Comparison of ENCODE assay signal across 17 mouse cellular contexts in the genomic region with DNA sequence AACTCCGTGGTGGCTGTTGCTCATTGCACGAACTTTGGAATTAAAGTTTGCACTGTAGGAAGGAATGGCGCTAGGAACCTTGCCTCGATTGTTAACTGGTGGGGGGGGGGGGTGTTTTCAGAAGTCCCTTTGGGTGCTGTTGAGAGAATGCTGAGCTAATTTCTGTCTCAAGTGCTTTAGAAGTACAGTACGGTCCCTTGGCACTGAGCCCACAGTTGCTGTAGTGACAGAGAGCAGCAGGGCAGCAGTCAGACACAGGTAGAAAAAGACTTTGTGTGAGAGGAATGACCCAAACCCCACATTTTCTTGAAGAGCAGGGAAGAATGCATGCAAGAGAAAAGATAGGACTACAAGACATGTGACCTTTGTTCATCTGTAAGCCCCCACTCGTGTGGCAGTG. TPM values are rescaled to one million over a fixed set of nuclear protein-coding genes. Genes with fewer than 3 reads are reported as not detected.
DNase-seq lines count a peak whose midpoint lies in the region; ATAC-seq and TF ChIP-seq lines count a peak whose summit lies in the region.
"Had no signal": no experiment of that assay in that cellular context is flagged by ENCODE, and none has a peak within 500 bp of the region (broad histone marks: within the 10 kb centered on the region; RNA-seq: fewer than 3 reads in every experiment).

No protein-coding gene starts in this region.

- H3K27me3 ChIP-seq in hindbrain, postnatal 0 days (ENCODE audit: insufficient read depth, low read length): no peaks in the 10 kb centered on the region
- no peaks in the 10 kb centered on the region for H3K27me3 ChIP-seq in hindbrain, embryonic 12.5 days
- H3K27me3 ChIP-seq in heart, embryonic 11.5 days (ENCODE audit: control insufficient read depth, insufficient read depth, low read length): no peaks in the 10 kb centered on the region
- no peaks in the 10 kb centered on the region for H3K27me3 ChIP-seq in heart, embryonic 15.5 days
- H3K27me3 ChIP-seq: hindbrain, embryonic 15.5 days; liver, embryonic 13.5 days; neural tube, embryonic 15.5 days had no signal

- TF ChIP-seq CTCF in hindbrain, postnatal 0 days (IDR thresholded peaks at IDR 0.05; ENCODE audit: low read depth): no peak

- no peak overlapping the region for H3K27ac ChIP-seq in hindbrain, postnatal 0 days
- no peak overlapping the region for H3K27ac ChIP-seq in hindbrain, embryonic 12.5 days
- H3K27ac ChIP-seq in heart, embryonic 11.5 days (ENCODE audit: low read depth, low read length): peak overlapping the region; percentile 57
- peak overlapping the region; percentile 53 for H3K27ac ChIP-seq in heart, embryonic 15.5 days
- H3K27ac ChIP-seq: hindbrain, embryonic 15.5 days; limb, embryonic 10.5 days; liver, embryonic 13.5 days; neural tube, embryonic 15.5 days had no signal

- no peaks in the 10 kb centered on the region for H3K9me3 ChIP-seq in hindbrain, postnatal 0 days (ENCODE audit: low read length)
- no peaks in the 10 kb centered on the region for H3K9me3 ChIP-seq in hindbrain, embryonic 12.5 days (replicated peaks)
- H3K9me3 ChIP-seq in heart, embryonic 11.5 days (replicated peaks; ENCODE audit: control insufficient read depth, low read length): no peaks in the 10 kb centered on the region
- no peaks in the 10 kb centered on the region for H3K9me3 ChIP-seq in heart, embryonic 15.5 days (replicated peaks)
- H3K9me3 ChIP-seq: hindbrain, embryonic 15.5 days; limb, embryonic 10.5 days; liver, embryonic 13.5 days; neural tube, embryonic 15.5 days had no signal

- no peak for ATAC-seq in hindbrain, postnatal 0 days
- no peak for ATAC-seq in hindbrain, embryonic 12.5 days (ENCODE audit: low FRiP score)
- no peak for ATAC-seq in heart, embryonic 11.5 days (replicated peaks; ENCODE audit: insufficient number of reproducible peaks, low FRiP score, low TSS enrichment)
- ATAC-seq in heart, embryonic 15.5 days (replicated peaks; ENCODE audit: insufficient number of reproducible peaks, insufficient read depth, low FRiP score, low read depth): no peak
- ATAC-seq: CD4-positive, CD25-positive, alpha-beta regulatory T cell, adult 4 months had no signal

- no peaks in the 10 kb centered on the region for H3K4me1 ChIP-seq in hindbrain, postnatal 0 days (ENCODE audit: insufficient read depth, low read length)
- peaks cover 5% of the 10 kb centered on the region; the same call in 1 of the 2 replicates for H3K4me1 ChIP-seq in hindbrain, embryonic 12.5 days
- H3K4me1 ChIP-seq in heart, embryonic 11.5 days (ENCODE audit: control insufficient read depth, insufficient read depth, low read length): peaks cover 35% of the 10 kb centered on the region
- H3K4me1 ChIP-seq in heart, embryonic 15.5 days (replicated peaks): peaks cover 39% of the 10 kb centered on the region
- H3K4me1 ChIP-seq: liver, embryonic 13.5 days; megakaryocyte, embryonic 14.5 days had no signal

- H3K36me3 ChIP-seq in hindbrain, postnatal 0 days (ENCODE audit: insufficient read depth, low read length): no peaks in the 10 kb centered on the region
- no peaks in the 10 kb centered on the region for H3K36me3 ChIP-seq in hindbrain, embryonic 12.5 days
- no peaks in the 10 kb centered on the region for H3K36me3 ChIP-seq in heart, embryonic 11.5 days (ENCODE audit: control insufficient read depth, insufficient read depth, low read length)
- H3K36me3 ChIP-seq in heart, embryonic 15.5 days: no peaks in the 10 kb centered on the region
- H3K36me3 ChIP-seq: hindbrain, embryonic 15.5 days; limb, embryonic 10.5 days; liver, embryonic 13.5 days; neural tube, embryonic 15.5 days had no signal

- no peak overlapping the region for H3K4me2 ChIP-seq in hindbrain, postnatal 0 days (ENCODE audit: low read depth, low read length)
- no peak overlapping the region for H3K4me2 ChIP-seq in hindbrain, embryonic 12.5 days (replicated peaks)
- no peak overlapping the region for H3K4me2 ChIP-seq in heart, embryonic 11.5 days
- H3K4me2 ChIP-seq in heart, embryonic 15.5 days: no peak overlapping the region
- H3K4me2 ChIP-seq: hindbrain, embryonic 15.5 days; liver, embryonic 13.5 days; neural tube, embryonic 15.5 days had no signal

- DNase-seq in hindbrain, postnatal 0 days (ENCODE audit: low spot score): peak; percentile 31
- DNase-seq in lung, postnatal 10 days: peak; percentile 72
- DNase-seq in ovary, postnatal 10 days (ENCODE audit: low spot score): no peak
- DNase-seq in layer of hippocampus, adult 11-12 months (ENCODE audit: low spot score): no peak
- DNase-seq: cerebellum, adult 2 months; gastrocnemius, postnatal 25 days; kidney, adult 9 months; liver, embryonic 13.5 days had no signal

- H3K4me3 ChIP-seq in hindbrain, postnatal 0 days (ENCODE audit: low read length): no peak overlapping the region
- no peak overlapping the region for H3K4me3 ChIP-seq in hindbrain, embryonic 12.5 days
- H3K4me3 ChIP-seq in heart, embryonic 11.5 days (ENCODE audit: low read depth, low read length): no peak overlapping the region
- H3K4me3 ChIP-seq in heart, embryonic 15.5 days: no peak overlapping the region
- H3K4me3 ChIP-seq: hindbrain, embryonic 15.5 days; limb, embryonic 10.5 days; liver, embryonic 13.5 days; megakaryocyte, embryonic 14.5 days; neural tube, embryonic 15.5 days had no signal

- H3K9ac ChIP-seq in hindbrain, postnatal 0 days (replicated peaks; ENCODE audit: low read length): no peak overlapping the region
- H3K9ac ChIP-seq in hindbrain, embryonic 12.5 days: no peak overlapping the region
- H3K9ac ChIP-seq in heart, embryonic 11.5 days (ENCODE audit: low read depth, low read length): 0 out of 2 replicates have a peak overlapping the region, but pooled peaks have one; percentile 46
- no peak overlapping the region for H3K9ac ChIP-seq in heart, embryonic 15.5 days
- H3K9ac ChIP-seq: hindbrain, embryonic 15.5 days; liver, embryonic 13.5 days; neural tube, embryonic 15.5 days had no signal

- WGBS in hindbrain, postnatal 0 days: 65% methylated on average over 6 of the region's 6 CpGs
- WGBS in hindbrain, embryonic 12.5 days: 85% methylated on average over 6 of the region's 6 CpGs
- WGBS in heart, embryonic 11.5 days (ENCODE audit: insufficient replicate concordance): 57% methylated on average over 6 of the region's 6 CpGs
- WGBS in heart, embryonic 15.5 days: 44% methylated on average over 6 of the region's 6 CpGs

RNA-seq across cellular contexts. Expression of a gene that starts 39.2 kb away (rescaled TPM):
- total RNA-seq in hindbrain, postnatal 0 days (2014; rRNA removed): 1.0 and 6.3 TPM in 2 replicates
- 0.88 and 1.2 TPM in 2 replicates for polyA plus RNA-seq in hindbrain, postnatal 0 days (2015; fragmentation: Nextera tagmentation; extraction: Ambion mirVana)
- 0.07 and 0.19 TPM in 2 replicates for polyA plus RNA-seq in hindbrain, embryonic 12.5 days (2016; fragmentation: Nextera tagmentation; extraction: Ambion mirVana)
- 1.9 and 3.1 TPM in 2 replicates for polyA plus RNA-seq in heart, embryonic 11.5 days (2014; fragmentation: Nextera tagmentation; extraction: Ambion mirVana)
- polyA plus RNA-seq in heart, embryonic 15.5 days (2015; fragmentation: Nextera tagmentation; extraction: Ambion mirVana): 2.3 and 2.6 TPM in 2 replicates
- polyA plus RNA-seq: CD4-positive, CD25-positive, alpha-beta regulatory T cell, adult 4 months; limb, embryonic 10.5 days; liver, embryonic 13.5 days had no signal

RNA-seq across cellular contexts. Expression of a gene that starts 40.4 kb away (rescaled TPM):
- not detected in 2 replicates for total RNA-seq in hindbrain, postnatal 0 days (2014; rRNA removed)
- not detected in 2 replicates for polyA plus RNA-seq in hindbrain, postnatal 0 days (2015; fragmentation: Nextera tagmentation; extraction: Ambion mirVana)
- polyA plus RNA-seq in hindbrain, embryonic 12.5 days (2016; fragmentation: Nextera tagmentation; extraction: Ambion mirVana): not detected in 2 replicates
- polyA plus RNA-seq in heart, embryonic 11.5 days (2014; fragmentation: Nextera tagmentation; extraction: Ambion mirVana): not detected in 2 replicates
- 0.03 TPM in 1 of 2 replicates, not detected in the other for polyA plus RNA-seq in heart, embryonic 15.5 days (2015; fragmentation: Nextera tagmentation; extraction: Ambion mirVana)
- polyA plus RNA-seq: CD4-positive, CD25-positive, alpha-beta regulatory T cell, adult 4 months; cerebellum, adult 2 months; hindbrain, embryonic 15.5 days; limb, embryonic 10.5 days; neural tube, embryonic 15.5 days; spleen, adult 2 months had no signal

RNA-seq across cellular contexts. Expression of a gene that starts 56.0 kb away (rescaled TPM):
- 10.1 and 12.5 TPM in 2 replicates for total RNA-seq in hindbrain, postnatal 0 days (2014; rRNA removed)
- 15.8 and 18.9 TPM in 2 replicates for polyA plus RNA-seq in hindbrain, postnatal 0 days (2015; fragmentation: Nextera tagmentation; extraction: Ambion mirVana)
- polyA plus RNA-seq in hindbrain, embryonic 12.5 days (2016; fragmentation: Nextera tagmentation; extraction: Ambion mirVana): 7.5 and 9.2 TPM in 2 replicates
- polyA plus RNA-seq in heart, embryonic 11.5 days (2014; fragmentation: Nextera tagmentation; extraction: Ambion mirVana): 28.6 and 30.6 TPM in 2 replicates
- 35.4 and 37.7 TPM in 2 replicates for polyA plus RNA-seq in heart, embryonic 15.5 days (2015; fragmentation: Nextera tagmentation; extraction: Ambion mirVana)
- polyA plus RNA-seq: CD4-positive, CD25-positive, alpha-beta regulatory T cell, adult 4 months had no signal

Comparison
In these comparisons a context has a peak if more than half of its experiments do, and no peak if none do; other contexts are left out.
1. DNase-seq: peak in hindbrain, postnatal 0 days (single experiment) and lung, postnatal 10 days (single experiment); none in ovary, postnatal 10 days (single experiment) and layer of hippocampus, adult 11-12 months (single experiment).
2. H3K27ac ChIP-seq: peak in heart, embryonic 11.5 days (single experiment) and heart, embryonic 15.5 days (single experiment); none in hindbrain, postnatal 0 days (single experiment) and hindbrain, embryonic 12.5 days (single experiment).